Mouse (Mus musculus): Measurements from ENCODE around the gene Gtdc1.

- TF ChIP-seq CTCF (IDR thresholded peaks at IDR 0.05; ENCODE audit: borderline replicate concordance, extremely low read depth, insufficient read depth, insufficient read length) (no peak), POLR2A (IDR thresholded peaks at IDR 0.05; ENCODE audit: borderline replicate concordance, extremely low read depth, insufficient read depth, insufficient read length, poor library complexity, severe bottlenecking) (no peak)
Measured at GRCm38 (mm10) chr2:44693898-44694297, 233.6 kb downstream of the Gtdc1 start.
